Mouse (Mus musculus) kidney, postnatal 0 days (tissue): ENCODE measurements around the gene Cfap161. TPM values are rescaled to one million over a fixed set of nuclear protein-coding genes. Genes with fewer than 3 reads are reported as not detected.
A peak's percentile ranks its signal among the peaks of the same experiment; 100 is the strongest.

Experiments used
- ATAC-seq: fragments of 200-750 bp; cut with Nextera tagmentation; replicated peaks from 2 replicates; pipeline ENCODE4 v1.8.0; 2017; ENCODE audit warnings: low read depth, moderate number of reproducible peaks, moderate TSS enrichment, moderate library complexity; ENCODE audit not compliant: low FRiP score
- DNase-seq: peaks from one replicate; pipeline ENCODE4 v3.0.0-alpha.2; 2016; ENCODE audit warnings: low spot score
- H3K27ac ChIP-seq: fragments of 300-500 bp; sonication (generic); 2 replicates; pipeline ENCODE4 v1.5.1; 2014; ENCODE audit warnings: mild to moderate bottlenecking
- H3K27me3 ChIP-seq: fragments of 300-500 bp; sonication (generic); 2 replicates; pipeline ENCODE4 v1.6.1; 2014; ENCODE audit warnings: low read length, mixed read lengths; ENCODE audit not compliant: insufficient read depth
- H3K36me3 ChIP-seq: fragments of 300-500 bp; sonication (generic); 2 replicates; pipeline ENCODE4 v1.6.1; 2014; ENCODE audit warnings: low read length, mixed read lengths; ENCODE audit not compliant: insufficient read depth
- H3K4me1 ChIP-seq: fragments of 300-500 bp; sonication (generic); replicated peaks from 2 replicates; pipeline ENCODE4 v1.6.1; 2014; ENCODE audit warnings: antibody characterized with exemption, low read length, mixed read lengths; ENCODE audit not compliant: insufficient read depth
- H3K4me2 ChIP-seq: fragments of 300-500 bp; sonication (generic); 2 replicates; pipeline ENCODE4 v1.6.1; 2014; ENCODE audit warnings: mild to moderate bottlenecking, low read length, moderate library complexity, mixed read lengths
- H3K4me3 ChIP-seq: fragments of 300-500 bp; sonication (generic); replicated peaks from 2 replicates; pipeline ENCODE4 v1.5.1; 2014; ENCODE audit warnings: low read depth, low read length
- H3K9ac ChIP-seq: fragments of 300-500 bp; sonication (generic); 2 replicates; pipeline ENCODE4 v1.6.1; 2014; ENCODE audit warnings: low read depth, low read length
- H3K9me3 ChIP-seq: fragments of 300-500 bp; sonication (generic); replicated peaks from 2 replicates; pipeline ENCODE4 v1.6.1; 2016; ENCODE audit warnings: low read length, inconsistent platforms, mixed read lengths
- CTCF ChIP-seq: IDR thresholded peaks from 2 replicates; pipeline ENCODE4 v1.5.1; 2016; ENCODE audit warnings: antibody characterized with exemption, low read depth, mild to moderate bottlenecking, moderate library complexity
- WGBS: fragments of 180-500 bp; shearing (Covaris S2); extraction: QIAGEN DNeasy Blood & Tissue Kit; methylation state at CpG from one replicate; pipeline ENCODE4 v1.1.7; 2014; 5-methylcytosine and 5-hydroxymethylcytosine counted together
- polyA plus RNA-seq: library from polyadenylated mRNA; unstranded; fragments of >200 nt; fragmentation: Nextera tagmentation; extraction: Ambion mirVana; gene quantifications from 2 replicates; pipeline ENCODE4 v1.2.1, GENCODE M21; 2015

Cfap161 gene
- polyA plus RNA-seq, 1 experiment from 2014 or later = 0.34 TPM

GRCm38 (mm10) chr7:83806934-83807333, 12.3 kb upstream of the Cfap161 start:
- no peak for TF ChIP-seq CTCF
- Histone ChIP-seq H3K4me3 (no peak overlapping the region), H3K4me1 (peaks cover 10% of the 10 kb centered on the region; the same call in 1 of the 2 replicates), H3K27me3 (no peaks in the 10 kb centered on the region), H3K9ac (no peak overlapping the region), H3K36me3 (no peaks in the 10 kb centered on the region), H3K4me2 (no peak overlapping the region), H3K9me3 (no peaks in the 10 kb centered on the region), H3K27ac (no peak overlapping the region)
- WGBS = 75% methylated on average over 6 of the region's 6 CpGs
- ATAC-seq = no peak
- DNase-seq = no peak

- no peak for TF ChIP-seq CTCF
- H3K27ac ChIP-seq = no peak overlapping the region
- no peaks in the 10 kb centered on the region for H3K27me3 ChIP-seq
- H3K36me3 ChIP-seq = no peaks in the 10 kb centered on the region
- no peak overlapping the region for H3K4me2 ChIP-seq
- H3K9ac ChIP-seq = no peak overlapping the region
- WGBS = 82% methylated on average over 4 of the region's 4 CpGs
- no peak overlapping the region for H3K4me3 ChIP-seq
- H3K9me3 ChIP-seq = no peaks in the 10 kb centered on the region
- ATAC-seq = no peak
- no peaks in the 10 kb centered on the region for H3K4me1 ChIP-seq
- no peak for DNase-seq
These were observed 9.1 kb upstream of the Cfap161 start for GRCm38 (mm10) chr7:83803777-83804176.

GRCm38 (mm10) chr7:83802509-83802908, 7.8 kb upstream of the Cfap161 start:
- Histone ChIP-seq H3K27ac (no peak overlapping the region), H3K4me1 (no peaks in the 10 kb centered on the region), H3K36me3 (no peaks in the 10 kb centered on the region), H3K4me3 (no peak overlapping the region), H3K27me3 (no peaks in the 10 kb centered on the region), H3K9me3 (no peaks in the 10 kb centered on the region), H3K4me2 (no peak overlapping the region), H3K9ac (no peak overlapping the region)
- DNase-seq (peak; percentile 87), ATAC-seq (peak; percentile 59; the same call in 1 of the 2 replicates)
- TF ChIP-seq CTCF = peak; percentile 78
- 56% methylated on average over 7 of the region's 7 CpGs for WGBS

- Histone ChIP-seq H3K4me2 (no peak overlapping the region), H3K4me3 (no peak overlapping the region), H3K36me3 (no peaks in the 10 kb centered on the region), H3K9me3 (no peaks in the 10 kb centered on the region), H3K4me1 (no peaks in the 10 kb centered on the region), H3K27me3 (no peaks in the 10 kb centered on the region), H3K27ac (no peak overlapping the region), H3K9ac (no peak overlapping the region)
- DNase-seq (no peak), ATAC-seq (no peak)
- TF ChIP-seq CTCF = no peak
- WGBS = 84% methylated on average over 2 of the region's 2 CpGs
These were observed 7.3 kb upstream of the Cfap161 start for GRCm38 (mm10) chr7:83802007-83802406.

- no peaks in the 10 kb centered on the region for H3K9me3 ChIP-seq
- H3K9ac ChIP-seq = no peak overlapping the region
- no peak overlapping the region for H3K27ac ChIP-seq
- no peak overlapping the region for H3K4me3 ChIP-seq
- no peak overlapping the region for H3K4me2 ChIP-seq
- 92% methylated on average over 6 of the region's 6 CpGs for WGBS
- DNase-seq = no peak
- no peaks in the 10 kb centered on the region for H3K36me3 ChIP-seq
- H3K27me3 ChIP-seq = no peaks in the 10 kb centered on the region
- ATAC-seq = no peak
- no peak for TF ChIP-seq CTCF
- no peaks in the 10 kb centered on the region for H3K4me1 ChIP-seq
These were observed 6.8 kb upstream of the Cfap161 start for GRCm38 (mm10) chr7:83801483-83801875.

GRCm38 (mm10) chr7:83800561-83801482, 6.1 kb upstream of the Cfap161 start:
- H3K36me3 ChIP-seq = no peaks in the 10 kb centered on the region
- WGBS = 68% methylated on average over 8 of the region's 8 CpGs
- no peak overlapping the region for H3K4me2 ChIP-seq
- H3K27me3 ChIP-seq = no peaks in the 10 kb centered on the region
- no peak overlapping the region for H3K27ac ChIP-seq
- H3K9me3 ChIP-seq = no peaks in the 10 kb centered on the region
- H3K4me1 ChIP-seq = no peaks in the 10 kb centered on the region
- no peak overlapping the region for H3K9ac ChIP-seq
- ATAC-seq (no peak), DNase-seq (no peak)
- H3K4me3 ChIP-seq = no peak overlapping the region
- no peak for TF ChIP-seq CTCF
